Mouse (Mus musculus) midbrain, postnatal 0 days (tissue): ENCODE results near the gene 1700020L24Rik. TPM values are rescaled to one million over a fixed set of nuclear protein-coding genes. Genes with fewer than 3 reads are reported as not detected.

Experiments
- ATAC-seq: fragments of 200-750 bp; cut with Nextera tagmentation; 2 replicates; pipeline ENCODE4 v1.8.0; 2017; ENCODE audit warnings: moderate number of reproducible peaks, mild to moderate bottlenecking, moderate TSS enrichment, moderate library complexity; ENCODE audit not compliant: low FRiP score
- DNase-seq: peaks from one replicate; pipeline ENCODE4 v3.0.0-alpha.2; 2015; ENCODE audit warnings: low spot score
- H3K27ac ChIP-seq: fragments of 300-500 bp; sonication (generic); 2 replicates; pipeline ENCODE4 v1.5.1; 2014; ENCODE audit warnings: low read depth, mild to moderate bottlenecking, low read length, mixed read lengths
- H3K27me3 ChIP-seq: fragments of 300-500 bp; sonication (generic); 2 replicates; pipeline ENCODE4 v1.6.1; 2014; ENCODE audit warnings: low read length, control low read depth, mixed read lengths; ENCODE audit not compliant: insufficient read depth
- H3K36me3 ChIP-seq: fragments of 300-500 bp; sonication (generic); 2 replicates; pipeline ENCODE4 v1.6.1; 2014; ENCODE audit warnings: low read length, control low read depth, mixed read lengths; ENCODE audit not compliant: insufficient read depth
- H3K4me1 ChIP-seq: fragments of 300-500 bp; sonication (generic); 2 replicates; pipeline ENCODE4 v1.6.1; 2014; ENCODE audit warnings: mild to moderate bottlenecking, control low read depth, antibody characterized with exemption, low read length, mixed read lengths; ENCODE audit not compliant: insufficient read depth
- H3K4me2 ChIP-seq: fragments of 300-500 bp; sonication (generic); 2 replicates; pipeline ENCODE4 v1.6.1; 2014; ENCODE audit warnings: low read depth, mild to moderate bottlenecking, low read length, mixed read lengths; ENCODE audit not compliant: poor library complexity, severe bottlenecking
- H3K4me3 ChIP-seq: fragments of 300-500 bp; sonication (generic); 2 replicates; pipeline ENCODE4 v1.5.1; 2014; ENCODE audit warnings: low read depth, mild to moderate bottlenecking, low read length, moderate library complexity
- H3K9ac ChIP-seq: fragments of 300-500 bp; sonication (generic); replicated peaks from 2 replicates; pipeline ENCODE4 v1.6.1; 2014; ENCODE audit warnings: mild to moderate bottlenecking, low read length, moderate library complexity, mixed read lengths; ENCODE audit not compliant: poor library complexity, severe bottlenecking
- H3K9me3 ChIP-seq: fragments of 300-500 bp; sonication (generic); 2 replicates; pipeline ENCODE4 v1.6.1; 2016; ENCODE audit warnings: low read length, control low read depth
- CTCF ChIP-seq: IDR thresholded peaks from 2 replicates; pipeline ENCODE4 v1.5.1; 2016; ENCODE audit warnings: antibody characterized with exemption, mild to moderate bottlenecking
- whole genome bisulfite sequencing: fragments of 180-500 bp; shearing (Covaris S2); extraction: QIAGEN DNeasy Blood & Tissue Kit; methylation state at CpG from one replicate; pipeline ENCODE4 v1.1.7; 2014; 5-methylcytosine and 5-hydroxymethylcytosine counted together
- polyA plus RNA-seq: library from polyadenylated mRNA; unstranded; fragments of >200 nt; fragmentation: Nextera tagmentation; extraction: Ambion mirVana; gene quantifications from 2 replicates; pipeline ENCODE4 v1.2.1, GENCODE M21; 2015
- total RNA-seq: library from RNA; depleted of rRNA; stranded (reverse); fragments of >200 nt; gene quantifications from 2 replicates; pipeline ENCODE4 v1.2.3, GENCODE M21; 2014; rRNA removed

1700020L24Rik gene
- total RNA-seq (not detected in 2 replicates), polyA plus RNA-seq (0.57 and 0.79 TPM in 2 replicates)

GRCm38 (mm10) chr11:83437377-83437776, at the start of gene 1700020L24Rik:
Gene 1700020L24Rik, plus strand, starts transcription at chr11:83437677.
- Histone ChIP-seq H3K4me2 (no peak within 1 kb of the TSS), H3K9me3 (no peaks in the 10 kb centered on the region), H3K9ac (no peak within 1 kb of the TSS), H3K4me3 (no peak within 1 kb of the TSS), H3K4me1 (no peaks in the 10 kb centered on the region), H3K27ac (no peak within 1 kb of the TSS), H3K36me3 (no peaks in the 10 kb centered on the region), H3K27me3 (peaks cover 11% of the 10 kb centered on the region)
- ATAC-seq (no peak), DNase-seq (no peak)
- 85% methylated on average over 1 of the region's 1 CpGs for WGBS
- no peak for TF ChIP-seq CTCF

DNA sequence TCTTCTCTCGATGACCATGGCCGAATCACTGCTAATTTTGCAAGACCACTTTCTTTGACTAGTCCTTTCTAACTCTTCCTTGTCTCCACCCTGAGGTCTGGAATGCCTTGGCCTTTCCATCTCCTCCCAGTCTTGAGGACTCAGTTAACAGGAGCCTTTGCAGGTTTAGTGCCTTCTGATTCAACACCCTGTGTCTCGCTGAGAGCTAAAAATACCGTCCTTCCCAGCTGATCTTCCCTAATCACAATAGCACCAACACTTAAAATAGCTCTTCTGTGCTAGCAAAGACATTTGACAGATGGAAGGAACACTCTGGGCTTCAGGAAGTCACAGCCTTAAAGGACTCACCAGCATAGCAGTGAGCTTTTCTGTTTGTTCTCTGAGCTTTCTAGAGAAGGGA, 44.4 kb upstream of the 1700020L24Rik start:
- H3K4me2 ChIP-seq: no peak overlapping the region
- DNase-seq: no peak
- no peak overlapping the region for H3K4me3 ChIP-seq
- 88% methylated on average over 4 of the region's 4 CpGs for WGBS
- no peak for TF ChIP-seq CTCF
- H3K4me1 ChIP-seq: no peaks in the 10 kb centered on the region
- no peak overlapping the region for H3K27ac ChIP-seq
- no peak overlapping the region for H3K9ac ChIP-seq
- ATAC-seq: no peak
- H3K27me3 ChIP-seq: no peaks in the 10 kb centered on the region
- peaks cover 25% of the 10 kb centered on the region for H3K36me3 ChIP-seq
- no peaks in the 10 kb centered on the region for H3K9me3 ChIP-seq

- Histone ChIP-seq H3K4me2 (no peak overlapping the region), H3K27me3 (no peaks in the 10 kb centered on the region), H3K27ac (peak overlapping the region; percentile 14; the same call in 1 of the 2 replicates), H3K9ac (no peak overlapping the region), H3K4me3 (no peak overlapping the region), H3K9me3 (no peaks in the 10 kb centered on the region), H3K4me1 (no peaks in the 10 kb centered on the region), H3K36me3 (peaks cover 30% of the 10 kb centered on the region)
- WGBS: 10% methylated on average over 6 of the region's 6 CpGs
- no peak for ATAC-seq
- DNase-seq: peak; percentile 58
- no peak for TF ChIP-seq CTCF
Measured at GRCm38 (mm10) chr11:83394802-83395439, 42.6 kb upstream of the 1700020L24Rik start.

- no peak for TF ChIP-seq CTCF
- H3K4me1 ChIP-seq: no peaks in the 10 kb centered on the region
- H3K36me3 ChIP-seq: peaks cover 23% of the 10 kb centered on the region
- no peak overlapping the region for H3K27ac ChIP-seq
- no peaks in the 10 kb centered on the region for H3K27me3 ChIP-seq
- DNase-seq: no peak
- 94% methylated on average over 7 of the region's 7 CpGs for WGBS
- no peaks in the 10 kb centered on the region for H3K9me3 ChIP-seq
- no peak for ATAC-seq
- no peak overlapping the region for H3K4me2 ChIP-seq
- H3K4me3 ChIP-seq: no peak overlapping the region
- H3K9ac ChIP-seq: no peak overlapping the region
Measured at GRCm38 (mm10) chr11:83397626-83398025, 39.9 kb upstream of the 1700020L24Rik start.

DNA sequence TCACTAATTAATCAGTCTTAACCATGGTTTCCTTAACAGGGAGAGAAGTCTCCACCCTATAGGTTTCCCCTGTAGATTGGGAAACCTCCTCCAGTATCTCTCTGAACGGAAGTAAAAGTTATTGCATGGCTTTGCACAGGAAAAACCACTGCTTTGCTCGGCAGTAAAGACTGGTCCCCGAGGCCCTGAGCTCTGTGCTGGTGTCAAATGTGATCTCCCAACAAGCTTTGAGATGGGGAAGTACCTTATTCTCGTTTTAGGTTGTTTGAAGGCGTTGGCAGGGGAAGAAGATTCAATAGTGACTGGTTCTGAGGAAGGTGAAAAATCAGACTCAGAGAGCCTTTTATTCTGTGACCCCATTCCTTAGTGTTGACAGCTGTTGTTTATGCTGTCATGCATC, 38.8 kb upstream of the 1700020L24Rik start:
- peaks cover 32% of the 10 kb centered on the region for H3K36me3 ChIP-seq
- H3K27ac ChIP-seq: no peak overlapping the region
- no peak for TF ChIP-seq CTCF
- DNase-seq: no peak
- H3K4me2 ChIP-seq: no peak overlapping the region
- ATAC-seq: no peak
- H3K4me1 ChIP-seq: no peaks in the 10 kb centered on the region
- H3K9ac ChIP-seq: no peak overlapping the region
- H3K4me3 ChIP-seq: no peak overlapping the region
- H3K27me3 ChIP-seq: no peaks in the 10 kb centered on the region
- H3K9me3 ChIP-seq: no peaks in the 10 kb centered on the region
- 82% methylated on average over 5 of the region's 5 CpGs for WGBS

DNA sequence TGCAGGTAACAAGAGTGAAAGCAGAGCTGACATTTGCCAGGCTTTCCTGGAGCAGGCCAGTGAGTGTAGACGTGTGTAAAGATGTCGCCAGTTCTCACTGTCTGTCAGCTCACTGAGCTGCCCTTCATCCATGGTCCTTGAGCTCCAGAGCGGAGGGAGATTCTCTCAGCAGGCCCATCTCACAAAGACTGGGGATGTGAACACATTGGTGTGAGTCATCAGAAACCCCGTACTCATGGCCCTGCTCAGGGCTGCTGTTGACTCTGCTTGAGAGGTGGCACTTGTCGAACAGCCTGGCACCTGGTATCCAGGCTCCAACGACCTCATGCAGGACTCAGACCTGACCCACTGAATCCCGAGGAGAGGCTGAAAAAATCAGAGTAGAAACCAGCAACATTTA, 33.7 kb upstream of the 1700020L24Rik start:
- Histone ChIP-seq H3K9me3 (no peaks in the 10 kb centered on the region), H3K4me2 (no peak overlapping the region), H3K4me1 (no peaks in the 10 kb centered on the region), H3K4me3 (no peak overlapping the region), H3K36me3 (peaks cover 17% of the 10 kb centered on the region), H3K27me3 (no peaks in the 10 kb centered on the region), H3K9ac (no peak overlapping the region), H3K27ac (no peak overlapping the region)
- ATAC-seq (no peak), DNase-seq (no peak)
- TF ChIP-seq CTCF: no peak
- 82% methylated on average over 7 of the region's 7 CpGs for WGBS
